Mouse (Mus musculus) E14TG2a.4 (cell line): ENCODE results near the gene Zfp651.

Source experiments
- CTCF ChIP-seq: conservative IDR thresholded peaks from 2 replicates; pipeline ENCODE4 v1.5.1; 2014; ENCODE audit warnings: low read length
- NANOG ChIP-seq: IDR thresholded peaks from 2 replicates; pipeline ENCODE4 v1.6.1; 2014; ENCODE audit warnings: borderline replicate concordance, low read length, mixed read lengths
- POU5F1 ChIP-seq: IDR thresholded peaks from 2 replicates; pipeline ENCODE4 v1.6.1; 2014; ENCODE audit warnings: low read length, borderline replicate concordance

- no peak for TF ChIP-seq CTCF
- no peak for TF ChIP-seq POU5F1
- no peak for TF ChIP-seq NANOG
Measured at GRCm38 (mm10) chr9:121786359-121786758, 27.2 kb downstream of the Zfp651 start.
